Mouse (Mus musculus) midbrain, embryonic 13.5 days (tissue): ENCODE measurements around the gene Tspan17. TPM values are rescaled to one million over a fixed set of nuclear protein-coding genes. Genes with fewer than 3 reads are reported as not detected.

Experiments
- polyA plus RNA-seq: library from polyadenylated mRNA; unstranded; fragments of >200 nt; fragmentation: Nextera tagmentation; extraction: Ambion mirVana; gene quantifications from 2 replicates; pipeline ENCODE4 v1.2.1, GENCODE M21; 2015

Tspan17 gene
- polyA plus RNA-seq, 1 experiment from 2014 or later, result 30.5 TPM

Other genes with a start within 250 kb of the Tspan17 start
- gene 4833439L19Rik, start 223.9 kb upstream of the Tspan17 start, polyA plus RNA-seq, result 269 and 271 TPM in 2 replicates
- gene Arl10, start 214.4 kb upstream of the Tspan17 start, polyA plus RNA-seq, result 76.0 and 84.9 TPM in 2 replicates
- 51.2 and 53.2 TPM in 2 replicates for gene Nop16, start 199.3 kb upstream of the Tspan17 start, polyA plus RNA-seq
- 212 and 224 TPM in 2 replicates for gene Higd2a, start 199.2 kb upstream of the Tspan17 start, polyA plus RNA-seq
- gene Cltb, start 178.0 kb upstream of the Tspan17 start, polyA plus RNA-seq, result 84.2 and 91.1 TPM in 2 replicates
- gene Faf2, start 167.6 kb upstream of the Tspan17 start, polyA plus RNA-seq, result 74.9 and 79.7 TPM in 2 replicates
- 93.7 and 109 TPM in 2 replicates for gene Rnf44, start 95.5 kb upstream of the Tspan17 start, polyA plus RNA-seq
- gene Cdhr2, start 87.9 kb upstream of the Tspan17 start, polyA plus RNA-seq, result 0.15 TPM in 2 replicates
- 5.1 and 5.8 TPM in 2 replicates for gene Gprin1, start 39.5 kb upstream of the Tspan17 start, polyA plus RNA-seq
- 8.9 and 10.0 TPM in 2 replicates for gene Sncb, start 22.8 kb upstream of the Tspan17 start, polyA plus RNA-seq
- gene Eif4e1b, start 5.4 kb upstream of the Tspan17 start, polyA plus RNA-seq, result not detected in 2 replicates
- gene Unc5a, start 160.0 kb downstream of the Tspan17 start, polyA plus RNA-seq, result 5.9 and 7.3 TPM in 2 replicates
- gene Hk3, start 232.0 kb downstream of the Tspan17 start, polyA plus RNA-seq, result 0.87 and 1.1 TPM in 2 replicates